Mouse (Mus musculus): ENCODE data around the gene Tbc1d24.

Gene Tbc1d24

GRCm38 (mm10) chr17:24205284-24205888 is at the start of gene Tbc1d24:
Tbc1d24 (minus strand) TSS chr17:24205562.
- peak; percentile 94 for DNase-seq (ENCODE audit: low spot score)

GRCm38 (mm10) chr17:24252329-24252728 is 47.0 kb upstream of the Tbc1d24 start:
- no peak for DNase-seq (ENCODE audit: low spot score)

GRCm38 (mm10) chr17:24251320-24252069 is 46.1 kb upstream of the Tbc1d24 start, which contains the start of gene Ccnf:
Ccnf (minus strand) TSS chr17:24251484.
- DNase-seq (ENCODE audit: low spot score) = peak; percentile 97

GRCm38 (mm10) chr17:24250988-24251319 is 45.6 kb upstream of the Tbc1d24 start:
- no peak for DNase-seq (ENCODE audit: low spot score)

GRCm38 (mm10) chr17:24248641-24249040 is 43.3 kb upstream of the Tbc1d24 start:
- DNase-seq (ENCODE audit: low spot score) = no peak

- no peak for DNase-seq (ENCODE audit: low spot score)
Measured at GRCm38 (mm10) chr17:24244061-24244460, 38.7 kb upstream of the Tbc1d24 start.

- no peak for DNase-seq (ENCODE audit: low spot score)
Measured at GRCm38 (mm10) chr17:24243311-24243969, 38.1 kb upstream of the Tbc1d24 start.

GRCm38 (mm10) chr17:24236921-24237320 is 31.6 kb upstream of the Tbc1d24 start:
- DNase-seq (ENCODE audit: low spot score) = no peak

GRCm38 (mm10) chr17:24236479-24236878 is 31.1 kb upstream of the Tbc1d24 start:
- DNase-seq (ENCODE audit: low spot score) = no peak

GRCm38 (mm10) chr17:24227941-24228340 is 22.6 kb upstream of the Tbc1d24 start:
- no peak for DNase-seq (ENCODE audit: low spot score)

- no peak for DNase-seq (ENCODE audit: low spot score)
Measured at GRCm38 (mm10) chr17:24226721-24227120, 21.4 kb upstream of the Tbc1d24 start.

- DNase-seq (ENCODE audit: low spot score) = no peak
Measured at GRCm38 (mm10) chr17:24225851-24226250, 20.5 kb upstream of the Tbc1d24 start.

GRCm38 (mm10) chr17:24224741-24225140 is 19.4 kb upstream of the Tbc1d24 start:
- DNase-seq (ENCODE audit: low spot score) = no peak

- no peak for DNase-seq (ENCODE audit: low spot score)
Measured at GRCm38 (mm10) chr17:24223513-24223912, 18.2 kb upstream of the Tbc1d24 start.

GRCm38 (mm10) chr17:24222653-24223052 is 17.3 kb upstream of the Tbc1d24 start:
- DNase-seq (ENCODE audit: low spot score) = no peak

GRCm38 (mm10) chr17:24220435-24221411 is 15.4 kb upstream of the Tbc1d24 start, which contains the start of gene Tedc2:
Tedc2 (minus strand) TSS chr17:24220851.
- peak; percentile 89 for DNase-seq (ENCODE audit: low spot score)

- DNase-seq (ENCODE audit: low spot score) = no peak
Measured at GRCm38 (mm10) chr17:24216836-24217235, 11.5 kb upstream of the Tbc1d24 start.

- no peak for DNase-seq (ENCODE audit: low spot score)
Measured at GRCm38 (mm10) chr17:24213186-24213585, 7.8 kb upstream of the Tbc1d24 start.

- DNase-seq (ENCODE audit: low spot score) = no peak
Measured at GRCm38 (mm10) chr17:24212441-24213018, 7.2 kb upstream of the Tbc1d24 start.

GRCm38 (mm10) chr17:24211631-24212440 is 6.5 kb upstream of the Tbc1d24 start:
- no peak for DNase-seq (ENCODE audit: low spot score)

GRCm38 (mm10) chr17:24210591-24210990 is 5.2 kb upstream of the Tbc1d24 start:
- DNase-seq (ENCODE audit: low spot score) = no peak
